Mouse (Mus musculus) layer of hippocampus, adult 2 months (tissue): ENCODE measurements around the gene A930018P22Rik. TPM values are rescaled to one million over a fixed set of nuclear protein-coding genes. Genes with fewer than 3 reads are reported as not detected.
A peak's percentile ranks its signal among the peaks of the same experiment; 100 is the strongest.

ENCODE experiments used
- DNase-seq, 2 experiments: peaks; one replicate each; pipeline ENCODE4 v3.0.0; 2022; ENCODE audit warnings: low spot score in 2 of 2
- H3K27ac ChIP-seq: fragments of 200-600 bp; 2 replicates; pipeline ENCODE4 v1.8.1; 2022
- H3K4me3 ChIP-seq: fragments of 200-600 bp; 2 replicates; pipeline ENCODE4 v1.8.1; 2022; ENCODE audit warnings: mild to moderate bottlenecking
- CTCF ChIP-seq: fragments of 200-600 bp; conservative IDR thresholded peaks from 2 replicates; pipeline ENCODE4 v1.8.1; 2022; ENCODE audit warnings: antibody characterized with exemption, mild to moderate bottlenecking, moderate library complexity
- total RNA-seq, 2 experiments: library from RNA; stranded (reverse); gene quantifications; 2 replicates each; pipeline ENCODE4 v1.2.3; 2021

A930018P22Rik gene
- total RNA-seq, 2 experiments from 2014 or later: not detected

DNA sequence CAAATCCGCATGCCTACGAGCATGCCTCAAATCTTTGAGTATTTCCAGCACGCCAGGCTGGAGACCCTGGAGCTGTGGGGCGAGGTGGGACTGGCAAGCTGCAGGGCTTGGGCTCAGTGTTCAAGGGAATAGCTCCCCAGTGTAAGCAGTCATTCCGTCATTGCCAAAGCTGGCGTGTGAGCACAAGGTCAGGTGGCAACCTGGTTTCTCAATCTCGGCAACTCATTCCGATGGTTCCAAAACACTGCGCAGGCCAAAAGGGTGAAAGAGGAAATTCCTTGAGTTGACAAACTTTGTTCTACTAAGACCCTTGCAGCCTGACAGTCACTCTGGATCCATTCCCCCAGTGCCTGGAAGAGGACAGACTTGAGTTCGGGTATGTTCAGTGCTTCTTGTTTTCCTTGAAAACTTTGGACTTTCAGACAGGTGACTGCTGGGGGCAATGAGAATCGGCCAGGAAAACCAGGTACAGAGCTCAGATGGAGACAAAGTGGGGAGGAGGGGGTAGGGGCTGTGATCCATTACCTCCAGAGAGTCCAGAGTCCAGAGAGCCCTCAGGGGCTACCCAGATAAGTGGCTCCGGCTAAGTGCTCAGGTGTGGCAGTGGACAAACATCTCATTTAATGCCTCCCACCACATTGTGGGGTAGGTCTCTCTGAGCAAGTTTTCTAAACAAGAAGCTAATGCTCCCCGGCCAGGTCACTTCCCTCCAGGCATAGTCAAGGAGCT lies 6.4 kb downstream of the A930018P22Rik start:
- no peak for TF ChIP-seq CTCF
- DNase-seq: no peak
- H3K4me3 ChIP-seq: no peak overlapping the region
- no peak overlapping the region for H3K27ac ChIP-seq

DNA sequence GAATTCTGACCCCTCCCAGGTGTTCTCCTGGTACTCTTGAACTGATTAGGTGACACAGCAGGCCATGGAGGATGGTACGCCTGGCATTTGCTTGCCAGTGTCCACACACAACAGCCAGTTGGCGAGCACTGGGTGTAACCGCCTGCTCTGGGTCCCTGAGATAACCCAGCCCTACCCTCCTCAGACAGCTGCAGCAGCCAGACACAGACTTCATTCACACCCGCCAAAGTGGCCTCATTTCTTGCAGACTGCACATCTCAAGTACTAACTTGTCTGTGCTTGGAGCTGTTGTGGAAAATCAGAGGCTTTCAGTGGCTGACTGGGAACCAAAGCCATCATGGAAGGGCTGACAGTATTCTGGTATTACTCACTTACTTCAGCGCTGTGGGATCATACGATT lies 7.6 kb downstream of the A930018P22Rik start:
- no peak overlapping the region for H3K27ac ChIP-seq
- TF ChIP-seq CTCF: no peak
- no peak for DNase-seq

DNA sequence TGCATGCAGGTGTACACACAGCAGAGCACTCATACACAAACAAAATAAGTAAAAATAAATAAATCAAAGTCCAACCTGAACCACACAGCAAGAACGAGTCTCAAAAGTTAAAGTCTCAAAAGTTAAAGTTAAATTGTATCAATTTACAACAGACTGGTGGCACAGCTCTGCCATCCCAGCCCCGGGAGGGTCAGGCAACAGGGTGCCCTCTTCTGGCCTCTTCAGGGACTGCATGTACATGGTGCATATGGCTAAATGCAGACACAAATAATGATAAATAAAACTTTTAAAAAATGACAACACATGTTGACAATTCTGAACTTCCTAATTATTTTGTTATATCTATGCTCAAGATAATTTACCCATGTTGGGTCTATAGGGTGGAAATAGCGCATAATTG lies 8.4 kb downstream of the A930018P22Rik start:
- TF ChIP-seq CTCF: peak; percentile 75
- no peak for DNase-seq
- H3K4me3 ChIP-seq: no peak overlapping the region
- no peak overlapping the region for H3K27ac ChIP-seq

More for the DNA sequence above, 7.6 kb downstream of the A930018P22Rik start:
- no peak overlapping the region for H3K4me3 ChIP-seq

DNA sequence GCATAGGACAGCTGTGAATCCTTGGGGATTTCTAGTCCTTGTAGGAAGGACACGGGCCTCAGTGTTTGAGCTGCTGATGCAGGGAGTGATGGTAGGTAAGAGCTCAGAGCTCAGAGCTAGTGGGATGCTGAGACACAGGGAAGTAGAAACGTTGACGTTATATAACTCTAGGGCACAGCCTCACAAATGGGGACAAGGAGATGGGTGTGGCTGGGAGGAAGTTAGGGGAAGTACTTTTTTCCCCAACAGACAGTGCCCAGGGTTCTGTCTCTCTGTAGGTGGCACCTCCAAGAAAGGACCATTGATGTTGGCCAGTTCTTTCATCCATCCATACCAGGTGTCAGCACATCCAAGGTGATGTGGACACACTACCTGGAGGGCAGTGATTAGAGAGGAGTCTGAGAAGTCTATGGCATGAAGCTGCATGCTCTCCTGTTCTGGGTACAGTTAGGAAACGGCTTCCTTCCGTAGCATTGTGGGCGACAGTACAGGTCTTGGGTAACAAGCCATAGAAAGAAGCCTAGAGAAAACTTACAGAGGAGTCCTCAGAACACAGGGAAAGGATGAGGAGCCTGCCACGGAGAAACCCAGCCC lies 9.8 kb downstream of the A930018P22Rik start:
- no peak for DNase-seq
- H3K4me3 ChIP-seq: no peak overlapping the region
- TF ChIP-seq CTCF: no peak
- H3K27ac ChIP-seq: no peak overlapping the region

DNA sequence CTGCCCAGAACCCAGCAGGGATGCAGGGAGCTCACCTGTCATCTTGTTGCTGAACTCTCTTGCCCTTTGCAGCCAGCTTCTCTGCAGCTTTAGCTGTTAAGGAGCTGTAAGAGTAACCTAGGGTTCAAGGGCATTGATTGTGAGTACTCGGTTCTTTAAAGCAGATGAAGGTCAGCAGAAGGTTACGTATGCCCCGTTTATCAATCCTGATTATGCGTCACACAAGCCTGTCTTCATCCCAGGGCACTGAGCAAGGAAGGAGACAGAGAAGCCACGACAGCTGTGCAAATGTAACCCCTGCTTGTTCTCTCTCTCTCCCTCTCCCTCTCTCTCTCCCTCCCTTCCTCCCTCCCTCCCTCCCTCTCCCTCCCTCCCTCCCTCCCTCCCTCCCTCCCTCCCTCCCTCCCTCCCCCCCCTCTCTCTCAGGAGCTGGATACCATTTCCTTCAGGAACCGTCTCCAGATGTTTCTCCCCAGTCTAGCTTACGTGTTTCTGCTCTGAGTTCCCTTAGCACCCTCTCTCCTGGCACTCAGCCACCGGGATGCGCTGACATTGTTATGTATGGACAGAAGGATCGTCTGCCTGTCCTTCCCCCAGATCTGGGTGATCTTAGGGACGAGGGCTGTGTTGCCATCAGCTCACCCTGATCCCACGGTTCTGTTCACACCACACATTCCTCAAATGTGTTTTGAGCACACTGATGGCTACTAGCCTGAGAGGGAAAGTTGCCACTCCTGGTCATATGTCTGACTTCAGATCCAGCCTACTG lies 10.7 kb downstream of the A930018P22Rik start:
- H3K4me3 ChIP-seq: no peak overlapping the region
- DNase-seq: no peak
- no peak for TF ChIP-seq CTCF
- H3K27ac ChIP-seq: no peak overlapping the region

DNA sequence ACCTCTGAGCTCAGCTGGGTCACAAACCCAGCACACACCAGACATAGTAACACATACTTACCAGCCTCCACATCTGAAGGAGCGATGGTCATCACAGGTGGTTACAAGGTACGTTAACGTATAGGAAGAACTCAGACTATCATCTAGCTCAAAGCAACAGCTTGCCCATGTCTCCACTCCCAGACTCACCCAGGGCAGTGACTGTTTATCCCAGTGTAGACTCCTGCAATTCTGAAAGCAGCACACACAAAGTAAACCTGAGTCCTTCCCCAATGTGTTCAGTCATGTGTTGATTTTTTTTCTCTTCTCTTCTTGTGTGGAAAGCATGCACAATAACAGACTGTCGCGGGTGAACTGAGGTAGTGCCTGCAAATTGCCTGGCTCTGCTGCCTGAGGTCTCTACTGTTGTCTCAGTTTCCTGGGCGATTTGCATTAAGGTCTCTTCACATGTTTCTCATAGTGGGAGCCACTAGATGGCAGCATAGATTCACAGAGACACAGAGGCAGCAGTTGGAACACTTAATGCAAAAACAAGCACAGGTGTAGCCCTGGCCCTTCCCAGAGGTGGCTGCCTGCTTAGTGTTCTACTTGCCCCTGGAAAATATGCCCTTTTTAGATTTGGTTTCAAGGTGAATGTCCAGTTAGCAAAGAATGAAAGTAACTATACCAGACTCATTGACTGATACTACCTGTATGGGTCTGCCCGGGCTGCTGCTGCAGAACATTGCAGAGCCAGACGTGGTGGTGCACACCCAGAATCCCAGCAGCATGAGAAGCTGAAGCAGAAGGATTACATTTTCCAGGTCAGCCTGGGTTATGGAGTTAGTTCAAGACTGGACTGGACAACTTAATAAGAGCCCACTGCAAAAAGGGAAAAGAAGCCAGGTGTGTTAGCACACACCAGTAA lies 11.8 kb downstream of the A930018P22Rik start:
- TF ChIP-seq CTCF: peak; percentile 97
- H3K27ac ChIP-seq: no peak overlapping the region
- peak; percentile 73 to 74 for DNase-seq
- no peak overlapping the region for H3K4me3 ChIP-seq

DNA sequence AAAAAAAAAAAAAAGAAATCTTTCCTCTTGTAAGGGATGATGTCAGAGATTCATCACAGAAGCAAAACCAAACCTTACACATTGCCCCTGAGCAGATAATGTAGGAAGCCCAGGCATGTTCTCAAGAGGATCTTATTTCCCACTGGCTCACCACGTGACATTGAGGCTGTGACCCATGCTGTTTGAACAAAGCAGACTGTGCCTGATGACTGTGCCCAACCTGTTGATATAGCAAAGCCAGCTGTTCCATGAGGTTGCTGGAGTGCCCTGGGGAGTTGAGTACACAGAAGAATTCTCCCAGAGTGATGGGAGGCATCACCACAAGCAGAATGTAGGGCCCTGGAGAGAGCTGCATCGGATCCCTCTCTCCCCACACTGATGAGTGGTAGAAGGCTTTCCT lies 13.4 kb downstream of the A930018P22Rik start:
- no peak for DNase-seq
- H3K4me3 ChIP-seq: no peak overlapping the region
- TF ChIP-seq CTCF: no peak
- no peak overlapping the region for H3K27ac ChIP-seq

DNA sequence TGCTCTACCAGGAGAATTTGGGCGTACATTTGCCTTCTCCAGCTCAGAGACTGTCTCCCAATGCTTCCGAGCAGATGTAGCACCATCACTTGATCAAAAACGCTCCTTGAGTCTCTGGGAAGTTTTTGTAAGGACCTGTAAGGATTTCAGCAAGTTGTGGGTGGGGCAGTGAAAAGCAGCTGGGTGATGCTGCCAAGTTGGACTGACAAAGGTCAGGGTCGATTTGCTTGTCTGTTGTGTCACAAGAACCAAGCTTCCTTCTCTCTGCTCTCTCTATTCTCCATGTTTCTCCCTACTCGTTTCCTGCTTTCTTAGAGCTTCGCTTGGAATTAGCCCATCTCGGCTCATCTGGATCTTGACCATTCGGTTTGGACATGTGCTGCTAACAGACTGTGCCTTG lies 19.6 kb downstream of the A930018P22Rik start:
- TF ChIP-seq CTCF: no peak
- Histone ChIP-seq H3K4me3 (no peak overlapping the region), H3K27ac (no peak overlapping the region)
- no peak for DNase-seq

DNA sequence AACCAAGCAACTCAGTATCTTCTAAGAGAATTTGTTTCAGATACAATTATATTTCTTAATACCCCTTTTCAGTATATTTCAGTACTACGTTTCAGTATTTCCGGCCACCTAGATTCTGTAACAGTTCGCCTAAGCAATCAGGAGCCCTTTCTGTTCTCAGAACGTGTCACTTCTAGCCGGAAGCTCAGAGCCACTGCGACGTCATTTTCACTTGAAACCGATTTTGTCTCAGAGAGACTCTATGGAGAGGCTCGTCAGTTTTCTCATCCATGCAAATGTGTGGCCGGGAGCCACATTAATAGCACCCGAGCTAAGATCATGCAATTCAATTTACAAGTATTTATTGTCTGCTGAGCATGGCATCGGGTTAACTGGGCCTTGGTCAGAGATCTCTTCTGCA lies 21.4 kb downstream of the A930018P22Rik start:
- no peak overlapping the region for H3K4me3 ChIP-seq
- TF ChIP-seq CTCF: no peak
- no peak overlapping the region for H3K27ac ChIP-seq

DNA sequence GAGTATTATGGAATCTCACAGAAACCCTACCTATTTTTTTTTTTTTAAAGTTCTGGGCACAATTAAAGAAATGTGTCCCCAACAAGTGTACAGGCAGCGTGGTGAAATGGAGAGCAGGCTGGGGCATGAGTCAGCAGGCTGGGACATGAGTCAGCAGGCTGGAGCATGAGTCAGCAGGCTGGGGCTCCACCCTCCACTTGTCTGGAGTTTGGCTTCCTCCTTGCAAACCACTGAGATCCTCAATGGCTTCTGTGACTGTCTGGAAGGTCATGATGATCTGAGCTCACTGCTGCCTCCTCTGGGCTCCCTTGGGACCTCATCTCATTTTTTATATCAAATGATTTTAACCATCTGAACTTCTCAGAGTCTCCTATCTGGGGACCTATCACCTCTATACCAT lies 23.4 kb downstream of the A930018P22Rik start:
- peak; percentile 60 for TF ChIP-seq CTCF
- peak in 1 of 2 experiments; percentile 20 for DNase-seq
- Histone ChIP-seq H3K4me3 (no peak overlapping the region), H3K27ac (0 out of 2 replicates have a peak overlapping the region, but pooled peaks have one; percentile 10)

More for the DNA sequence above, 21.4 kb downstream of the A930018P22Rik start:
- DNase-seq: no peak

DNA sequence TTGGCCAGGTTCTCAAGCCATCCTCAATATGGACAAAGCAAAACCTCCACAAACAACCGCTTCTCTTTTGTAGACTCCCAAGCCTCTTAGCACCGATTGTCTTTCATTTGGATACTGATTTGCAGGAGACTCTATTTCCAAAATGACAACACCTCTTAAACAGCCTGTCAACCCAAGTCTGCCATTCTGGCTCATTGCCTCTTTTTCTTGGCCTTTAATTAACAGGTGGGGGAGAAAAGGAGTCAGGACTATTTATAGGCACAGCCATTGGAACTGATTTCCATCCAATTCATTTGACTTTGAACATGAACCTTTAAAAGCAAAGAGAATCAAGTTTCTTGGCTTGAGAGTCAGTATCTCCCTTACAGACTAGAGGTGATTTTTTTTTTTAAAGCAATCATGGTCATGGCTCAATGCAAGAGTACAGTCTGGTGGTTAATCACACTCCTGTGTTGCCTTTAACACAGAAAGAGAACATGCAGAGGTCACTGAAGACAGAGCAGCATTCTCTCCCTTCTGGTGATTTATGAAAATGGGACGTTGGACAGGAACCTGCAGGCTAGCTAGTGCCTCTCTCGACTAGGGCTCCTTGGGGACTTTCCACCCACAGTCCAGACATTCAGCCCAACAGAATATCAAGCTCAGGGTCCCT lies 25.5 kb downstream of the A930018P22Rik start:
- no peak overlapping the region for H3K4me3 ChIP-seq
- TF ChIP-seq CTCF: no peak
- no peak for DNase-seq
- H3K27ac ChIP-seq: no peak overlapping the region
